Mouse (Mus musculus) layer of hippocampus, adult 8-10 months (tissue): ENCODE data around the gene Zdhhc16. TPM values are rescaled to one million over a fixed set of nuclear protein-coding genes. Genes with fewer than 3 reads are reported as not detected.
"Not testable (repeated sequence)": the region's sequence is repeated elsewhere in the genome, so short reads cannot be mapped to it uniquely, and the experiment has no call there.

Experiments
- DNase-seq, 2 experiments: peaks; one replicate each; pipeline ENCODE4 v3.0.0; 2022; ENCODE audit warnings: low spot score in 2 of 2
- total RNA-seq, 4 experiments: library from RNA; stranded (reverse); gene quantifications; 2 replicates each; pipeline ENCODE4 v1.2.4; 2022

Gene Zdhhc16
- total RNA-seq, 4 experiments from 2014 or later = 43.5 to 47.4 (median 44.0) TPM

GRCm38 (mm10) chr19:41913774-41914591 lies 19.3 kb upstream of the Zdhhc16 start:
- no peak for DNase-seq

GRCm38 (mm10) chr19:41914592-41914882 lies 18.7 kb upstream of the Zdhhc16 start:
- DNase-seq = not testable (repeated sequence)

- DNase-seq = no peak
Observed at GRCm38 (mm10) chr19:41915294-41915693, 18.0 kb upstream of the Zdhhc16 start.

- DNase-seq = no peak
Observed at GRCm38 (mm10) chr19:41916853-41917252, 16.4 kb upstream of the Zdhhc16 start.

GRCm38 (mm10) chr19:41919471-41919870 lies 13.8 kb upstream of the Zdhhc16 start:
- no peak for DNase-seq

GRCm38 (mm10) chr19:41920412-41921067 lies 12.7 kb upstream of the Zdhhc16 start:
- DNase-seq = no peak

GRCm38 (mm10) chr19:41932686-41933085 lies 594 bp upstream of the Zdhhc16 start:
- peak in 1 of 2 experiments; percentile 15 for DNase-seq

GRCm38 (mm10) chr19:41934124-41934523 lies 844 bp downstream of the Zdhhc16 start:
- no peak for DNase-seq

GRCm38 (mm10) chr19:41935921-41936320 lies 2.6 kb downstream of the Zdhhc16 start:
- no peak for DNase-seq

- DNase-seq = no peak
Observed at GRCm38 (mm10) chr19:41938539-41938938, 5.3 kb downstream of the Zdhhc16 start.

- DNase-seq = no peak
Observed at GRCm38 (mm10) chr19:41943841-41944240, 10.6 kb downstream of the Zdhhc16 start.

- no peak for DNase-seq
Observed at GRCm38 (mm10) chr19:41952287-41952686, 19.0 kb downstream of the Zdhhc16 start.

- DNase-seq = peak; percentile 34 to 55
Observed at GRCm38 (mm10) chr19:41953574-41953973, 20.3 kb downstream of the Zdhhc16 start.

GRCm38 (mm10) chr19:41969618-41970017 lies 36.3 kb downstream of the Zdhhc16 start:
- DNase-seq = no peak

- no peak for DNase-seq
Observed at GRCm38 (mm10) chr19:41973891-41974794, 40.9 kb downstream of the Zdhhc16 start.

GRCm38 (mm10) chr19:41980422-41980818 lies 47.1 kb downstream of the Zdhhc16 start:
- no peak for DNase-seq

GRCm38 (mm10) chr19:41980819-41981594 lies 47.7 kb downstream of the Zdhhc16 start, which contains the start of gene Mms19:
Gene Mms19, minus strand, starts transcription at chr19:41981157.
- peak; percentile 99 for DNase-seq

- no peak for DNase-seq
Observed at GRCm38 (mm10) chr19:41981595-41981927, 48.3 kb downstream of the Zdhhc16 start, which contains the start of gene Ubtd1. Gene Ubtd1, plus strand, starts transcription at chr19:41981763.

GRCm38 (mm10) chr19:41981931-41982790 lies 48.9 kb downstream of the Zdhhc16 start:
- no peak for DNase-seq

GRCm38 (mm10) chr19:41982791-41983150 lies 49.5 kb downstream of the Zdhhc16 start:
- no peak for DNase-seq
